Mouse (Mus musculus) CD4-positive, CD25-positive, alpha-beta regulatory T cell, adult 2 months (primary cell): ENCODE data around the gene Fkbp8.
A peak's percentile ranks its signal among the peaks of the same experiment; 100 is the strongest.

ENCODE experiments used
- DNase-seq: peaks from one replicate; pipeline ENCODE4 v3.0.0-alpha.2; 2012; ENCODE audit warnings: low read depth, low spot score

Fkbp8 gene

DNA sequence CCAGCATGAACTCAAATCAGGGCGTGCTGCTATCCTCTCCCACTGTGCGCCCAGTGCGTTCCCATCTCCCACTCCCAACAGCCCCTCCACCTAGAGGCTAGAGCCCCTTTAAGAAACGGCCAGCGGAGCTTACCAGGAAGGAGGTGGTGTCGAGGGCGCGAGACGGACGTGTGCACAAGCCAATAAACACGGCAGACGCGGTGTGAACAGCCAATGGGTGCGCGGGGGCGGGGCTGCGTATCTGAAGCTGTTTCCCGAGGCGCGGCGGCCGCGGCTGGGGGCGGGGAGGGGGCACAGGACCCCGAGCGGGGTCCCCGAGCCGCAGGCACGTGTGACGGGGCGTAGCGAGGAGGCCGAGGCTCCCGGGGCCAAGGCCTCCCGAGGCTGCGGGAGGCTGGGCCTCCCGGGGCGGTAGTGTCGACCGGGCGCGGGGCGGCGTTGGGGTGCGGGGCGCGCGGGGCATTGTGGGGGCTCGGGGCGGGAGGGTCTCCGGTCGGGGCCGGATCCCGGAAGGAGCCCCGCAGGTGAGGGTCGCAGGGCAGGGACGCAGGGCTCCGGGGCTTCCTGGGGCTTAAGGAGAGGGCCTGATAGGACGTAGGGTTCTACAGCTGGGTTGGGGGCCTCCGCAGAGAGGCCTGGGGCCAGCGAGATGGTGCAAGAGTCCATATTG lies at the start of gene Fkbp8, which contains the start of gene Kxd1:
Gene Fkbp8 (plus strand): TSS at position 213 of the 670 bp plus-strand sequence.
Gene Kxd1 (minus strand): TSS at position 445 of the 670 bp plus-strand sequence.
- peak; percentile 97 for DNase-seq

DNA sequence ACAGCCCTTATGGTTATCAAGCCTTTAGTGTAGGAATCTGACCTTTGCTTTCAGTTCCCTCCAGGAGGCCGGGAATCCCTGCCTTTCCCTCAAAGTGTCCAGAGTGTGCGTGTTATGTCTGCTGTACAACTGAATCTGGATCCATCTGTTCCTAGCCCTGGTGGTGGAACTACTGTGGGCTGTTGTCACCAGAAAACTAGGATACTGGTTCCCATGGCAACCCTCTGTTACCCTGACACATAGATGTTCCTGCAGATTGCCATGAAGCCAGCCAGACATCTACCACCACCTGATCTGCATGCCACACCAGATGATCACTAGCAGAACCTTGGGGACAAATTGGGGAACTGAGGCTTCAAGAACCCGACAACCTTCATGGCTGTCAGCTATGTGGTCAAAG lies 45.6 kb upstream of the Fkbp8 start:
- DNase-seq, result no peak

DNA sequence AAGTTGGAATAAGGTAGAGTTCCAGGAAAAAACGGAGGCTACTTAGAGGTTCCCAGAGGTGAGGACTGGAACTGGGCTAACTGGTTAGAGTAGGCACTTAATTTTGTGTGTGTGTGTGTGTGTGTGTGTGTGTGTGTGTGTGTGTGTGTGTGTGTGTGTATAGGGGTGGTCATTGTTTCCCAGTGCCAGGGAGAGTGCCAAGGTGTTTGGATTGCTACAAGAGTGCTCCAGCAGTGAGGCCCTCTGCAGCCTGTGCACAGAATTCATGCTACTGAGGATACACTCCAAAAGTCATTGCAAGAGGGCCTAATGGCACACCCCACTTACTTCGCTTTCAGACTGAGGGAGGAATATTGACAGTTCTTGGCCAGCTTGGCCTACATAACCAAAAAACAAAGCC lies 44.6 kb upstream of the Fkbp8 start:
- DNase-seq, result no peak

DNA sequence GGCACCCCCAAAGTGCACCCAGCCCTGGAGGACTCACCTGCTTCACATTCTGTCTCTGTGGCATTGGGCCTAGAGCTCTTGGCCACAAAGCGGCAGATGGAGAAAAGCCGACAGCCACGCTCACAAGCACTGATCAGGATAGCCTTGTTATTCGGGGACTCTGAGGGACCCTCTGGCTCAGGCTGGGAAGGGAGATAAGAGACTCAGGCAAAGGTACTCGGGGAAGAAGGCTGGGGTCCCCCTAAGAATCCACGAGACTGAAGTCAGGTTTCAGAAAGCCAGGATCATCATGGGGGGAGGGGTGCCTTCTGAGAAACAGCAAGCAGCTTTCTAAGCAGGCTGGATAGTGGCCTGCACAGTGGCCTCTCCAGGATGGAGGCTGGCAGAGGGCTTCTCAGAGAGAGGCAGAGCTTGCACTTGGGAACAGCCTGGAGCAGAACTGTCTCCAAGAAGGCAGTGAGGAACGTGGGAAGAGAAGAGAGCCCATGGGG lies 41.3 kb upstream of the Fkbp8 start:
- DNase-seq, result no peak

DNA sequence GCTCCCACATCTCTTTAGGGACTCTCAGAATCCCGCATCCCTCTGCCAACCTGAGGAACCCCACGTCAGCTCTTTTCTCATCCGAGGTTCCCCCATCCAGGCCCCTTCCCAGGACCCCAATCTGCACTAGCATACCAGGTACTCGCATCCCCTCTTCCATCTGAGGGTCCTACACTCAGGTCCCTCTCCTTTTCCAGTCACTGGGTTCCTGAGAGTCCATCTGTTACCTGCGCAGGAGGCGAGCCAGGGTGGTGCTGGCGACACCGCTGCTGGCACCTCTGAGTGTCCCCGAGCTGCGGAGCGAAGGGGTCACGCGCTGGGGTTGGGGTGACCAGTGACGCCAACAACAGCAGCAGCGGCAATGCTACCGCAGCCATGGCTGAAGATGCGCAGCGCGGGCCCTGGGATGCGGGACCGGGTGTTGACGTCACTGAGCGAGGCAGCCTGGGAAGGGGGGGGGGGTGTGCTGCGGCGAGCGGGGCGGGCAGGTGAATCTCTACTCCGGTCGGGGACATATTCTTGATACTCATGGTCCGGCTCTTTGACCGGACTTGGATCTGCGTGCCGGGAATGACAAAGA lies 40.5 kb upstream of the Fkbp8 start, which contains the start of gene Tmem59l:
Gene Tmem59l (minus strand): TSS at position 418 of the 580 bp plus-strand sequence.
- no peak for DNase-seq

DNA sequence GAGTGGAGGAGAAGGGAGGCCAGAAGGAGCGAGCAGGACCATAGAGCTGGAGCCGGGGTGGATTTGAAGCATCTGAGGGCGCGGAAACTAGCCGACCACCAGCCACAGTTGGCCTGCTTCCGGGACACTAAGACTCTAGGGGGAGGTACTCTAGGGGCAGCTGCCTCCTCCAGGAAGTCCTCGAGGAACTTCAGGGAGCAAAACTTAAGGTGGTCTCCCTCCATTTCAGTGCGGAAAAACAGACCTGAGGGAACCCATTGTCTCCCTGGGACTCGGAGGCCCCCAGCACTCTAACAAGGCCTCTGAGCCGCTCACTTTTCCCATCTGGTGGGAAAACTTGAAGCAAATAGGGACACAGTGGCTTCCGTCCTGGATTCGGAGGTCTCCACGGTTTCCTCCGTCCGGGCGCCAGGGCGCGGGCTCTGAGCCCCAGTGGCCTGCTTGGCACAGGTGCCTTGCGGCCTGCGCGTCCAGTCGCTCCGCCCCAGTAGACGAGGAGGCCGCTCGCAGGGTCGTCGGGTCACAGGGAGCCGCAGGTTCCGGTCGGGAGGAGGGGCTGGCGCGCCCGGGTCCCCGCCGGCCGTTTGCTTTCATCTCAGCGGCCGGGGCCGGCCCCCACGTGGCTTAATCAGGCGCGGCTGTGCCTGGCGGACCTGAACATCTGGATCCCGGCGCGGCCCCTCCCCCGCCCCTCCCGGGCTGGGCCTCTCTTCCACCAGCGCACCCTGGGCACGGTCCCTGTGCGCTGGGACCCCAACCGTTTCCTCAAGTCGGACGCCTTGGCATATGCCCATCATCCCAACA lies 39.3 kb upstream of the Fkbp8 start:
- peak; percentile 36 for DNase-seq

DNA sequence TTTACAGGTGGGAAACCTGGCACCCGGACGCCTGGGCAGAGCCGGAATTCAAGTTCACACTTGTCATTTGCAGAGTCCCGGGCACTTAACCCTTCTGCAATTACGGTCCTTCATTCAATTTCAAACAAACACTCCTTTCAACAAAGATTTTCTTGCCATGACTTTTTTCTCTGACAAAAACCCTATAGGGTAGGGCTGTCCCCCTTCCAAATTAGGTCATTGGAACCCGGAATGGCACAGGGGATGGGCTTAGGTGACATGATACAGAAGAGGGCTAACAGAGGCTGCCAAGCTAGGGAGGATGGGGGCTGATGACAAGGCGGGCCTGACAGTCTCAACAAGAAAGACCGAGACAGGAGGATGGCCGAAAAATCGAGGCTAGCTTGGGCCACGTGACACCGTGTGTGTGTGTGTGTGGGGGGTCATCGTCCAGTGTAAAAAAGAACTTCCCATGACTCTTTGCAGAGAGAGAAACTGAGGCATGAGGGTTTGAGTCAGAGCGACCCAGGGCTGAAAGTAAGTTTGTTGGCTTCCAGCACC lies 38.5 kb upstream of the Fkbp8 start:
- DNase-seq, result peak; percentile 34

DNA sequence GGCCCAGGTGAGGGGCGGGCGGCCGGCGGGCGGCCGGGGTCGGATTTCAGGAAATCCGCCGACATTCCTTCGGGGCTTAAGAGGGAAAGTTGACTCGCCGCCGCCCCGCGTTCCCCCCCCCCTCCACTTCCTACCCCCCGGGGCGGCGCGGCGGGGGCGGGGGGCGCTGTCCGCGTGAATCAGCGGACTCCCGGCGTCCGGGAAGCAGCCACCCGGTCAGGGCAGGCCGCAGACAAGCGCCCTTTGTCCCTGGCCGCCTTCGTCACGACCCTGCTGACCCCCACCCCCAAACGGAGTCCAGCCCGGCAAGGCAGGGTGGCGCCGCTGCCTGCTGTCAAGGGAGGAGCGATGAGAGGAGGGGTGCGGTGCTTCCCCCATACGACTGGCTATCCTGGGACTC lies 37.9 kb upstream of the Fkbp8 start:
- no peak for DNase-seq

DNA sequence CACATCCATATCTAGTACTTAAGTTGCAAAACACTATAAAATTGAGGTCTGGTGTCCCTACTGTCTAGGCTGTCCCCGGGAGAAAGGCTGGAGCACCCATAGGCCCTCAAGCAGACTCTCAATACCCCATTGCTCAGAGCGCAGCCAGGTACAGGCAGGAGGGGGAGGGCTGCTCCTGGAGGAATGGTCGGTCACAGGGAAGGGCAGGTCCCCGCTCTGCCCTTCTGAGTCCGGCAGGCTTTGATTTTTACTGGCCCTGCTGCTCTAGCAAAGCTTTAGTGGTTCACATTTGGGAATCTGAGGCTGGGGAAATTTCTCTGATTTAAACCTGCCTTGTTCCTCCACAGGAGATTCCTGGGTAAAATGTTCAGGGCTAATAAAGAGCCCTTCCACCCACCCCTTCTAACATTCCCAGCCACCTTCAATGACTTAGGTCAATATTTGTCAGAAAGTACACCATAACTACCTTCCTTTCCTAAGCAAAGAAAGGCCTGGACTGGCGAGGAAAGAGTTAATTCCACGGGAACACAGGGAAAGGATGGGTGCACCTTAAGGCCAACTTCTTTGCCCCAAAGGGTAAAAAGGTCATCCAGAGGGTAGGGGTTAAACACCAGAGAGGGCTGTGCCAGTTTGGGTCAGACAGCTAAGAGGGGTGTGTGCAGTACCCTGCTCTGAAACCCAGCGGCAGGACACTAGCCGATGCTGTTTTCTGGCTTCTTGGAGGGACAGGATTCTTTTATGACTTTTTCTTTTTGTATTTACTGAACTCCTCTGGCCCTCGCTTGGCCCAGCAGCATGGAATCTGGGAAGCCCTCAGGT lies 37.3 kb upstream of the Fkbp8 start:
- no peak for DNase-seq

DNA sequence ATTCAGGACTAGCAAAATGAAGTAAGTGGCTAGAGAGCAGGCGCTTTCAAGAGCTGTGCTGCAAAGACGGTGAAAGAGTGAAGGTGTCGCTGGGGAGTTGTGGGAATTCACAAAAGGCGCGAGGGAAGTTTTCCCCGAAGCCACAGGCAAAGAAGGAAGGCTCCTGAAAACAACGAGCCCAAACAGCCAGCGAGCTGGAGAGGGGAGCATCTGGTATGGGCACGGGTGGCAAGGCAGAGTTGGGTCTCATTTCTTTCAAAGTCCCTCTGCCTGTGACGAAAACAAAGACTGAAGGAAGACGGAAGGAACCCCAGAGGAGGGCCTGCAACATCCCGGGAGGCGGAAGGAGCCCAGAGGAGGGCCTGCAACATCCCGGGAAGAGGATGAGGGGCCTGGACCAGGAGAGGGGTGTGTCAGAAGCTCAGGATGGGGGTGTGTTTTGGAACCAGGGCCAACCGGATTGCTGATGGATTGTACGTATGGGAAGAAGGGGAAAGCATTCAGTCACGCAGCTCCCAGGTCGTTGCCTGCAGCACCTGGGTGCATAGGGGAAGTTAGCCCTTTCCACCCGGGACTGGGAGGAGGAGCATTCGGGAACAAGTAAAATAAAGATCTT lies 36.5 kb upstream of the Fkbp8 start:
- no peak for DNase-seq

DNA sequence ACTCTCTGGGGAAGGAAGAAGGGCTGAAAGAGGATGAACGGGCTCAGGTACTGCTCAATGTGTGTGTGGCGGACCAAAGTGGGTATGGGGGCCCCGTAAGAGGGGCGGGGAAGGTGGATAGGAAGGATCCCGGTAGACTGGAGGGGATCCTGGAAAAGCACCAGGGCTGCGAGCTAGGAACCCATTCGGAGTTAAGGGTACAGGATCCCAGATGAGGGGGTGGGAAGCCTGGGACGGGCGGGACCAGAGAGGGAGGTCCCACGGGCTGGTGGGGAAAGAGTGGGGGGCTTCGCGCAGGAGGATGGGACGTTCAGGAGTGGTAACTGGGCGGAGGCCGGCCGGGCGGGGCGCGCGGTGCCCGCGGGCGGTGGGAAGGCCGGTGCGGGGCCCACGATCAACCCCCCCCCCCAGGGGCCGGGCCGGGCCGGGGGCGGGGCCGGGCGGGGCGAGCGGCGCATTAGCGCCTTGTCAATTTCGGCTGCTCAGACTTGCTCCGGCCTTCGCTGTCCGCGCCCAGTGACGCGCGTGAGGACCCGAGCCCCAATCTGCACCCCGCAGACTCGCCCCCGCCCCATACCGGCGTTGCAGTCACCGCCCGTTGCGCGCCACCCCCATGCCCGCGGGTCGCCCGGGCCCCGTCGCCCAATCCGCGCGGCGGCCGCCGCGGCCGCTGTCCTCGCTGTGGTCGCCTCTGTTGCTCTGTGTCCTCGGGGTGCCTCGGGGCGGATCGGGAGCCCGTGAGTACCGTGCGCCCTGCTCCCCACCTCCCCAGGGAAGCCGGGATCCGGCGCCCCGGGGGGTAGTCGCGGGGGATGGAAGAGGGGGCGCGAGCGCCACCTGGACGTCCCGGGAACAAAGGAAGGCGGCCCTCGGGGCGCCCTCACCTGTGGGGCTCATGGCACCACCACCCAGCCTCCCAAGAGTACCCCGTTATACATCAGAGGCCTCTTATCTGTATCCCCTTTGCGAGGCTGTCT lies 34.6 kb upstream of the Fkbp8 start, which contains the start of gene Crlf1:
Gene Crlf1 (plus strand): TSS at position 495 of the 977 bp plus-strand sequence.
- DNase-seq, result no peak

DNA sequence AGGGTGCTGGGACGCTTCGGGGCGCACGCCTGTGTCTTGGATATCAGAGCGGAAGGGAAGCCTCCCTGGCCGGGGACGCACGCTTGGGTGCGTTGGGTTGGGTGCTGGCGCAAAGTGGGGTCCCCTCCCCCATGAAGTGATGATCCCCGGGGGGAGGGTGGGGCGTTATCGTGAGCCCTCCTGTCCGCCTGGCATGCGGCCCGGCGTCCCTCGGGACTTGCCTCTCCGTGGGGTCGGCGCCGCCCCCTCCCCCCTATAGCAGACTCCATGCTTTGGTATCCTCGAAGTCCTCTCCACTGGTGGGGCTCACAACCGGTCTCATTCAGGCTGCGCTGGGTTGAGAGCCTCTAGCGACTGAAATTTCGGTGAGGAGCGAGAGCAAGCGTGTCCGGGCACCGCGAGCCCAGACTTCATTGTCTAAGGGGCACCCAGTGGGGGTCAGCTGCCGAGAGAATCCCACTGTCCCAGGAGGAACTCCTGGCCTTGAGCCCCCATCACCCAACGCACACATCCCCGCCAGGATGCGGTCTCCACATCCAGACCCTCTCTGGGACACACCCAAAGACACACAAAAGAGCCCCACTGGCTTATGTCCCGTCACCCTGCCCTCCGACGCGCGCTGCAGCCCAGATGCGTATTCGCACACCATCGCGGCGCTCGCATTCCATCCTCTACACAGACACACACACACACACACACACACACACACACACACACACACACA lies 33.7 kb upstream of the Fkbp8 start:
- no peak for DNase-seq

DNA sequence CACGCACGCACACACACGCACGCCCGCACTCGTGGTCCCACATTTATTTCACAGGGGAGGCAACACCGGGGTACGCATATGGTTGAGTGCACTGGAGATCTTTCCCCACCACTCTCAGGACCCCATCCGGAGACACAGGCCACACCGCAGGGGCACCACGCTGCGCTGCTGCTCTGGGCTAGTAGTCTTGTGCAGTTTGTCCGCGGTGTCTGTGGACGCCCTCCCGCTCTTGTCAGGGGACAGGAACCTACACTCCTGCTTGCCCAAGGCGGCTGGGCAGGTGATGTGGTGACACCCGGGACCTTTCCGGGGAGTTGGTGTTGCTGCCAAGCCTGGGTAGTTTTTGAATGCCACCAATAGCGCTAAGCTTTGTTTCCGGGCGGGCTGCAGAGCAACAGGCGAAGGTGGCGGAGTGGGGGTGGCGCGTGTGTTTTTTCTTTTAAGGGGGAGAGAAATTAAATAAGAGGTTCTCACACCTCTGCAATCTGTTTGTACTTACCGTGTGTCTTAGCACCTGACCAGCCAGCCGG lies 33.0 kb upstream of the Fkbp8 start:
- DNase-seq, result peak; percentile 35

DNA sequence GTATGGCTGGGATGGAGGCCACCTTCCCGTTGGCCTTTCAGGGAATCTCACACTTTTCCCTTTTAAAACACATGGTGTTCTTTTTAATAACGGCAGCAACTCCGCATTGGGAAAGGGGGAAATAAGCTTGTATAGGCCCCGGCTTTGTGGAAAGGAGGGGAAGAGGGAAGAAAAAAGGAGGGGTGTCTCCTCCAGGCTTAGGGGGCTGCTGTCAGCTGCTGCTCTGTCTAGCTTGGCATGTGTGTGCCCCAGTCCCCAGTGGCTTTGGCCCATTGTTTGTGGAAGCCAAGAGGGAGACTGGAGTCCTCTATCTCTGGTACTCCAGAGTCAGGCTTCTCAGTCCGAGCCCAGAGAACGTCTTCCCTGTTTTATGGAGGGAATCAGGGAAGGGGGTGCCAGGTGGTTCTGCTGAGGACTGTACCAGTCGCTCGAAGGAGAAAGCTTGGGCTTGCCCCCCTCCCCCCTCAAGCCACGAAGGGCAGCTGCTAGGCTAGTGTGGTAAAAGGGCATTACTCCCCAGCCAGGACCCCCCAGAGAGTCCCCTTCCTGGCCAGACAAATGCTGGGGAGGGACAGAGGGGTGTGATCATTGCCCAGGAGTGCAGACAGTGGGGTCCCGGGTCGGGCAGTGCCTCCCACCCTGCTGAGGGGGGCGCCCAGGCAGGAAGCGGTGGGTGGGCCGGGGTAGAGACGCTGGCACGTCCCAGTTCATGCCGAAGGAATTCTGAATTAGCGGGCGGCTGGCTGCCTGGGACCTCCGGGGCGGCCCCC lies 32.3 kb upstream of the Fkbp8 start:
- DNase-seq, result no peak

DNA sequence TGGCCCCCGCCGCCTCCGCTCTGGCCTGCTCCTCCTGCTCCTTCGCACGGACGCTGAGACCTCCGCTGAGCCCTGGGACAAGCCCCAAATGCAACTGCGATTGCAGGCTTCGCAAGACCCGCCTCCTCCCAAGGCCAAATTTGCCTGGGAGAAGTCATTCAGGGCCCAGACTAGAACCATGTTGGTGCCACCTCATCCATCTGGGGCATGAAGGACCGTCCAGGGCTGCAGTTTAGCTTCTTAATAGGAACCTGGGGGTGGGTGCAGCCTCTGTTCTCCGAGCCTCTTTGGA lies 31.8 kb upstream of the Fkbp8 start:
- no peak for DNase-seq

DNA sequence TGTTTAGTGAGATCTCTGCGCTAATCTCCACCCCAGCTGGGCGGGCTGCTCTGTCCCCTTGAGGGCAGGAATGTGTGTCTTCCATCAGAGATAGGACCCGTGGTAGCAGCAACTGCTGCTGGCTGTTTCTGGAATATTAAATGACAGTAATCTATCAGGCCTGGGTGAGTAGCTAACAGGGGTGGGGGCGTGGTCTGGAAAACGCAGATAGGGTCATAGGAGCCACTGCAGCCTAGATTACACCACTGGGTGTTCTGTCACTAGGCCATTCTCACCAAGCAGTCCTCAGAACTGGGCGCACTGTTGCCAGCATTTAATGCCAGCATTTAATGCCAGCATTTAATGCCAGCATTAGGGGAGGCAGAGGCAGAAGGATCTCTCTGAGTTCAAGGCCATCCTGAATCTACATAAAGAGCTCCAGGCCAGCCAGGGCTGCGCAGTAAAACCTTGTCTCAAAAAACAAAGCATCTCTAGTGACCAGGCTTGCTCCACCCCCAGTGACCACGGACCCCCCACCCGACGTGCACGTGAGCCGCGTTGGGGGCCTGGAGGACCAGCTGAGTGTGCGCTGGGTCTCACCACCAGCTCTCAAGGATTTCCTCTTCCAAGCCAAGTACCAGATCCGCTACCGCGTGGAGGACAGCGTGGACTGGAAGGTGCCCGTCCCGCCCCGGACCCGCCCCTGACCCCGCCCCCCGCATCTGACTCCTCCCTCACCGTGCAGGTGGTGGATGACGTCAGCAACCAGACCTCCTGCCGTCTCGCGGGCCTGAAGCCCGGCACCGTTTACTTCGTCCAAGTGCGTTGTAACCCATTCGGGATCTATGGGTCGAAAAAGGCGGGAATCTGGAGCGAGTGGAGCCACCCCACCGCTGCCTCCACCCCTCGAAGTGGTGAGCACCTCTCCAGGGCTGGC lies 26.9 kb upstream of the Fkbp8 start:
- DNase-seq, result peak; percentile 75
